Mouse (Mus musculus) cerebellum, adult 11-12 months (tissue): ENCODE results near the gene Rab42.

Source experiments
- DNase-seq: peaks from one replicate; pipeline ENCODE4 v3.0.0; 2022

The Rab42 gene

DNA sequence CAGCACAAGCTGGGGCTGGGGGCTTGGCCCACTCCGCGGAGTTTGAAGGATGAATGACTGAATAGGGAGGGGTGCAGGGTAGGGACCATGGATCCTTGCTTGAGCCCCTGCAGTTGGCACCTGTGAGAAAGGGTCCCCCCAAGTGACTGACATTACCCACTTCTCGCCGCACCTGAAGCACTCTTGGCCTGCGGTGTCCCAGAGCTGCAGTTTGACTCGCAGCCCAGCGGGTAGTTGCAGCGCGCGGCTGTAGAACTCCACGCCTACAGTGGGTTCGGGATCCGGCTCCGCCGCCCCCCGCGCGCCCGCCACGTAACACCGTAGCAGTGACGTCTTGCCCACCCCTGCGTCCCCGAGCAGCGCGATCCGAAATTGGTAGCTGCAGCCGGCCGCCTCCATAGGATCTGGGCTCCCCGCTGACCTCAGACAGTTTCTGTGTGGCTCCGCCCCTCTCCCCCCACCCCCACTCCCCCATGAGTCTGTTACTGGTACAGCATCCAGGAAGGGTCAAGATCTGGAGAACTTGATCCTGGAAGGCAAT lies at the start of gene Rab42:
TSS of gene Rab42 (minus strand) at position 447 of the 541 bp plus-strand sequence.
- peak; percentile 42 for DNase-seq

- DNase-seq: no peak
Measured at GRCm38 (mm10) chr4:132352739-132353138, 49.6 kb upstream of the Rab42 start.

- DNase-seq: no peak
Measured at GRCm38 (mm10) chr4:132351401-132351800, 48.2 kb upstream of the Rab42 start.

DNA sequence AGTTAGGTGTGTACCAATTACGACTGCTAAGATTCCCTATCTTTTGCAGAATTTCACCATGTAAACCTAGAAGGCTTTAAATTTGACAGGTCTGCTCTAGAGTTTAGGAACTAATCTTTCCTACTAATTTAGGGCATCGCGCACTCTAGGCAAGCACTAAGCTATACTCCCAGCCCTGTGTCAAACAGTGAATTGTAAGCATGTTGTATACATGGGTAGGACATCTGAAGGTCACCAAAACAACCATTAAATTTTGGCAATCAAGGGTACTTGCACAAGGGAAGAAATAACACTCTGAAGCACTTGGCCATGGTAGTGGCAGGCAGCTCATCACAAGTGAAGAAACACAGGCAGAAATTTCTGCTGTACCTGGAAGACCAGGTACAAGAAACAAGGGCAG lies 47.7 kb upstream of the Rab42 start:
- DNase-seq: no peak

GRCm38 (mm10) chr4:132350123-132350740 lies 47.0 kb upstream of the Rab42 start:
- no peak for DNase-seq

DNA sequence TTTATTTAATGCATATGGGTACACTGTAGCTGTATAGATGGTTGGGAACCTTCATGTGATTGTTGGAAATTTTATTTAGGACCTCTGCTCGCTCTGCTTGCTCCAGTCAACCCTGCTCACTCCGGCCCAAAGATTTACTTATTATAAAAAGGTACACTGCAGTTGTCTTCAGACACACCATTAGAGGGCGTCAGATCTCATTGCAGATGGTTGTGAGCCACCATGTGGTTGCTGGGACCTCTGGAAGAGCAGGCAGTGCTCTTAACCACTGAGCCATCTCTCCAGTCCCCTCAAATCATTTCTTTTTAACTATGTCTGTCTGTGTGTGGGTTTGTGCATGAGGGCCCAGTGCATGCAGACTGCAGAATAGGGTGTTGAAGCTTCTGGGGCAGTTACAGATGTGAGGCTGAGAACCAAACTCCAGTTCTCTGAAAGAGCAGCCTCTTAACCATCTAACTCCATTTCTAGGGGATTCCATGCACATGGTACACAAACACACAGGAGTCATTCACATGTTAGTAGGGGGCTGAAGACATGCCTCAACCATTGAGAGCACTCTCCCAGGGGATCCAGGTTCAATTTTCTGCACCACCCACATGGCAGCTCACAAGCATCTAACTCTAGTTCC lies 46.4 kb upstream of the Rab42 start:
- DNase-seq: no peak

DNA sequence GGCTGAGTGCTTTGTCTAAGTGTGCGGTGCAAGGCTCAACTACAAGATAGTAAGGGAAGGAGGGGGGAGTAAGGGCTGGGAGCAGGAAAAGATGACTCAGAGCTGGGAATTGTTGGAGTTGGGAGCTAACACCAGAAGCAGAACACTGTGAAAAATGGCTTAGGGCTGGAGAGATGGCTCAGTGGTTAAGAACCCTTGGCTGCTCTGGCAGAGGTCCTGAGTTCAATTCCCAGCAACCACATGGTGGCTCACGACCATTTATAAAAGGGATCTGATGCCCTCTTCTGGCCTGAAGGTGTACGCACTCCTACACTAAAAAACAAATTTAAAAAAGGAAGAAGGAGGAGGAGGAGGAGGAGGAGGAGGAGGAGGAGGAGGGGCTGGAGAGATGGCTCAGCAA lies 43.5 kb upstream of the Rab42 start:
- DNase-seq: no peak

GRCm38 (mm10) chr4:132346261-132346660 lies 43.1 kb upstream of the Rab42 start:
- no peak for DNase-seq

DNA sequence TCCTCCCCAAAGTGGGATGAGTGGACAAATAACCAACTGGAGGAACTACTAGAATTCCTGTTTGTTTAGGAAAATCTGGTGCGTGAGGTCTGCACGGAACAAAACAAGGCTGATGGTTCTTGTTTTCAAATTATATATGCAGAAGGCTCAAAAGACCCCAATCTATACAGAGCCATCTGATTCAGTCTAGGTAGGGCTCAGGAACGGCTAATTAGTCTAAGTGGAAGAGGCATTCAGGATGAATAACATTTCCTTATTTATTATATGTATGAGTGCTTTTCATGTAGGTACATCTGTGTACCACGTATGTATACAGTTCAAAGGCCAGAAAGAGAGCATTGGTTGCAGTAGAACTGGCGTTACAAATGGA lies 42.6 kb upstream of the Rab42 start:
- no peak for DNase-seq

GRCm38 (mm10) chr4:132345135-132345842 lies 42.1 kb upstream of the Rab42 start:
- peak; percentile 90 for DNase-seq

GRCm38 (mm10) chr4:132344403-132345134 lies 41.4 kb upstream of the Rab42 start:
- DNase-seq: no peak

DNA sequence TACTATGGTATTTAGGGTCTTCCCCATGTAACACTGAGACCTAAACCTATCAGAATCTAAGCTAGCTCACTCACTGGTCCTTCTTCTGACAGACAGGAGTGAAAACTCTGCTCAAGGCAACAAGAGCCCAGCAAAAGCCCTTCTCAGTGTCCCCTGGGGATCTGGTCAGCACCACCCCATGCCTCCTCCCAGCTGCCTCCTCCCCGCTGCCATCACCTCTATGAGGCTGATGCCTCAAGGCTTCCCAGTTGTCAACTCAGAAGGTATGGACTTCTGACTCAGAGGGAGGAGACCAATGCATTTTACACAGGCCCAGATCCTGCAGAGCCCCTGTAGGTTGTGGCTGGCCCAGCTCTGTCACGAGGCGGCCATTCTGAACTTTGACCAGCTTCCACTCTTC lies 38.3 kb upstream of the Rab42 start:
- no peak for DNase-seq

DNA sequence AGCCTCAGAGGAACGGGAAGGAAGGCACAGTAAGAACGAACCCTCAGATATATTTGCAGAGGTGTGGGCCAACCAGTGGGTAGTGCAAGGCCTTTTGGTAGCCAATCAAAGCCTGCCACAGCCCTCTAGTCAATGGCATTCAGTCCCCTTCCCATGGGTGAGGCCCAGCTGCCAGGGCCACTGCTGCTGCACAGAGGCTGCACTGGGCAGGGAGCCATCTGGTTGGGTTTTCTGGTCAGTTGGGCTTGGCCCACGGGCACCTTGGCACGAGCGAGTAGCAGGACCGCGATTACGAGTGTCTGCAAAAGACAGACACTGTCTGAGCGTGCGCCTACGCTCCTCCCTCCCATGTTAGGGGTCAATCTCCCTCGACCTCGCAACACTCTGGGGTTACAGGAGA lies 35.8 kb upstream of the Rab42 start:
- DNase-seq: no peak

DNA sequence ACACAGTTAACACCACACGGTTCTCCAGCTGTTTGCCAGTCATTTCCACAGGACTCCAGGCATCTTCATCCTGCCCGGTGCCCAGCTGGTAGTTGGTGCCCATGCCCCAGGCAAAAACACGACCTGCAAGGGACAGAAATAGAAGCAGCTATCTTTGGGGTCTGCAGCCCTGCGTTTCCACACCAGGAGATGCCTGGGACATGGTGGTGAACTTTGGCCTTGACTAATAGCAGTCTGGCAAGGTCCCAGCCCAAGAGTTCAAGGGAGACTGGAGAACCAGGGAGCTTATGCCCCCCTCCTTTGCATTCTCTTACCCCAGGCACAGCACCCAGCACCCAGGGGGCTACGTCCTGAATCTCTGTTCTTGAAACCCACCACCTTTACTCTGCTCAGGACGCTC lies 29.7 kb upstream of the Rab42 start:
- no peak for DNase-seq

GRCm38 (mm10) chr4:132331960-132332359 lies 28.8 kb upstream of the Rab42 start:
- DNase-seq: no peak

DNA sequence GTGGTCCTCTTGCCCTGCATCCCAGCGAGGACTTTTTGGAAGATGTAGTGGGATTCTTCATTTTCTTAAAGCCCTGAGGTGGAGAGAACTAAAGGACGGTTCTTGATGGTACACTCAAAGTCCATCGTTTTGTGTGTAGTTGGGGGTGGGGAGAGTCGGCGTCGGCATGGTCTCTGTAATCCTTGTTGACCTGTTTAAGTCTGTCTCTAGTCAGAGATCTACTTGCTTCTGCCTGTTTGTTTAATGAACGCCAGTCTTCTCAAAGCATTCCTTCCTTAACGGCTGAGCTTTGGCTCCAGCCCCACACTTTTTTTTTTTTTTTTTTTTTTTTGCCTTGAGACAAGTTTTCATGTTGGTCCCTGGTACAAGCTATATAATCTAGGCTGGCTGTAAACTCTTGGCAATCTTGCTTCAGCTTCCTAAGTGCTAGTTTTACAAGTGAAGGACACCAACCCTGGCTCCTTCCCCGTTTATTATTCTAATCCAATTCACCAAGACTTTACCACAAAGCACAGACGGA lies 26.7 kb upstream of the Rab42 start:
- DNase-seq: no peak

DNA sequence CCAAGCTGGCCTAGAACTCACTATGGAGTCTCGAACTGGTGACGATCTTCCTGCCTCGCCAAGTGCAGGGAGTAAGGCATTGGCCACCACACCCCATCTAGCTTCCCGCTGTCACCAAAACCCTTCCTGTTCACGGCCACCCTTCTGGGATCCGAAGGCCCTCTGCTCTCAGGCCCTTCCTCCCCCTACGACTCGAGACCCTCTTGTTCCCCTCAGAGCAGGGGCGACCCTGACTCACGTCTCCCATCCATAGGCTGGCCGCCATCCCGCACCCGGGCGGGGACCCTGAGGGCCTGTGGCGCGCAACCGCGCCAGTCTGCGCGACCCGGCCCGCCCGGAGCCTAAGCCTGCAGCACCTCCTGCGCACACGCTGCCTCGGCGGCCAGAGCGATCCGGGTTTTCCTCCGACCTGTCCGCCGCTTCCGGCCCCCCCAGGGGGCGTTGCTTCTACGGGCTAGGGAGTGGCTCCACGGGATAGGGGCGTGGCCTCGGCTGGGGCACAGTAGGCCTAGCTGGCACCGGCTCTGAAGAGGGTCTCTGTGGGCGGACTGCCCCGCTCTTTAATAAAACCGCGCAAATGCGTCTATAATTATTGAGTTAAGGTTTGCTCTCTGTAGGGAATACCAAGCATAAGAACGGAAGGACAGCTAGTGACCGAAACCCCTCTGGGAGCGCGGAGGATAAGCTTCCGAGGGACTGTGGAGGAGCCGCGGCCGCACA lies 26.1 kb upstream of the Rab42 start, which contains the start of gene Trnau1ap:
TSS of gene Trnau1ap (minus strand) at position 424 of the 720 bp plus-strand sequence.
- peak; percentile 85 for DNase-seq

GRCm38 (mm10) chr4:132328391-132328982 lies 25.3 kb upstream of the Rab42 start:
- DNase-seq: no peak

- no peak for DNase-seq
Measured at GRCm38 (mm10) chr4:132326481-132326880, 23.3 kb upstream of the Rab42 start.

GRCm38 (mm10) chr4:132315711-132316110 lies 12.5 kb upstream of the Rab42 start:
- DNase-seq: no peak

GRCm38 (mm10) chr4:132312627-132313026 lies 9.4 kb upstream of the Rab42 start:
- DNase-seq: no peak

GRCm38 (mm10) chr4:132311801-132312200 lies 8.6 kb upstream of the Rab42 start:
- DNase-seq: no peak
